Comparison of ENCODE assay signal across 32 mouse cellular contexts in the genomic region with DNA sequence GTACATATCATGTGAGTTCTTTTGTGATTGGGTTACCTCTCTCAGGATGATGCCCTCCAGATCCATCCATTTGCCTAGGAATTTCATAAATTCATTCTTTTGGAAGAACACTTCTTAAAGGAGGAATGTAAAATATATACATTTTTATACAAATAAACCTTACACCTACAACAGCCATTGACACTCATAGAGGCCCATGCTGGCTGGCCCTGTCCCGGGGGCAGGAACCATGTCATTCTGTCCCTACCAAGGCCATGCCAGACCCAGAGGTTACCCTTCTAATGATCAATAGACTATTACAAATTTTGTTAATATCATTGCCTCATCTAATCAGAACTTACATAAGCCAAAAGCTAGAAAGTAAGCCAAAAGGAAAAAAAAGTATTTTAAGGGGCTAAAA. TPM values are rescaled to one million over a fixed set of nuclear protein-coding genes. Genes with fewer than 3 reads are reported as not detected.
"Had no signal": no experiment of that assay in that cellular context is flagged by ENCODE, and none has a peak within 500 bp of the region (broad histone marks: within the 10 kb centered on the region; RNA-seq: fewer than 3 reads in every experiment).

No protein-coding gene starts in this region.

- H3K4me3 ChIP-seq: left cerebral cortex, adult 2 months; limb, embryonic 12.5 days; limb, embryonic 13.5 days; limb, embryonic 15.5 days; liver, embryonic 12.5 days; liver, embryonic 13.5 days; liver, embryonic 15.5 days; lung, embryonic 15.5 days; megakaryocyte, embryonic 14.5 days; midbrain, embryonic 10.5 days; midbrain, embryonic 12.5 days; midbrain, embryonic 13.5 days; midbrain, embryonic 15.5 days; myocyte; neural tube, embryonic 12.5 days had no signal

- ATAC-seq: liver, embryonic 12.5 days; liver, postnatal 0 days; lung, postnatal 0 days; midbrain, embryonic 13.5 days; midbrain, embryonic 15.5 days had no signal

- H3K27me3 ChIP-seq: limb, embryonic 12.5 days; limb, embryonic 13.5 days; limb, embryonic 15.5 days; liver, embryonic 12.5 days; liver, embryonic 13.5 days; liver, embryonic 15.5 days; lung, embryonic 15.5 days; midbrain, embryonic 12.5 days; midbrain, embryonic 13.5 days; midbrain, embryonic 15.5 days; neural tube, embryonic 12.5 days had no signal

- H3K9me3 ChIP-seq: limb, embryonic 12.5 days; limb, embryonic 13.5 days; limb, embryonic 15.5 days; liver, embryonic 12.5 days; liver, embryonic 13.5 days; liver, embryonic 15.5 days; lung, embryonic 15.5 days; megakaryocyte, embryonic 14.5 days; midbrain, embryonic 10.5 days; midbrain, embryonic 12.5 days; midbrain, embryonic 13.5 days; midbrain, embryonic 15.5 days; neural tube, embryonic 12.5 days had no signal

- H3K36me3 ChIP-seq: limb, embryonic 12.5 days; limb, embryonic 13.5 days; limb, embryonic 15.5 days; liver, embryonic 12.5 days; liver, embryonic 13.5 days; liver, embryonic 15.5 days; lung, embryonic 15.5 days; midbrain, embryonic 10.5 days; midbrain, embryonic 12.5 days; midbrain, embryonic 13.5 days; midbrain, embryonic 15.5 days; neural tube, embryonic 12.5 days had no signal

- H3K9ac ChIP-seq: limb, embryonic 12.5 days; limb, embryonic 13.5 days; limb, embryonic 15.5 days; liver, embryonic 12.5 days; liver, embryonic 13.5 days; liver, embryonic 14.5 days; liver, embryonic 15.5 days; liver, postnatal 0 days; lung, embryonic 14.5 days; lung, embryonic 15.5 days; midbrain, embryonic 12.5 days; midbrain, embryonic 13.5 days; midbrain, embryonic 15.5 days; neural tube, embryonic 12.5 days had no signal

- H3K4me1 ChIP-seq: liver, embryonic 12.5 days; liver, embryonic 13.5 days; liver, embryonic 15.5 days; megakaryocyte, embryonic 14.5 days; midbrain, embryonic 13.5 days; midbrain, embryonic 15.5 days had no signal

- DNase-seq: left cerebral cortex, postnatal 4 days; liver; liver, embryonic 13.5 days; liver, postnatal 0 days; lung, adult 18-20 months; lung, adult 2 months; lung, embryonic 14.5 days; lung, postnatal 10 days; lung, postnatal 14 days; lung, postnatal 36 days; lung, postnatal 4 days; midbrain, embryonic 14.5 days had no signal

- H3K27ac ChIP-seq: left cerebral cortex, adult 2 months; limb, embryonic 12.5 days; limb, embryonic 13.5 days; limb, embryonic 15.5 days; liver, embryonic 12.5 days; liver, embryonic 13.5 days; liver, embryonic 14.5 days; liver, embryonic 15.5 days; lung, embryonic 15.5 days; macrophage; midbrain, embryonic 10.5 days; midbrain, embryonic 12.5 days; midbrain, embryonic 13.5 days; midbrain, embryonic 15.5 days; neural tube, embryonic 12.5 days had no signal

- H3K4me2 ChIP-seq: limb, embryonic 12.5 days; limb, embryonic 13.5 days; limb, embryonic 15.5 days; liver, embryonic 11.5 days; liver, embryonic 12.5 days; liver, embryonic 13.5 days; liver, embryonic 15.5 days; lung, embryonic 14.5 days; lung, embryonic 15.5 days; midbrain, embryonic 12.5 days; midbrain, embryonic 13.5 days; midbrain, embryonic 15.5 days; neural tube, embryonic 12.5 days had no signal

RNA-seq across cellular contexts. Expression of a gene that starts 49.9 kb away (rescaled TPM):
- total RNA-seq: megakaryocyte-erythroid progenitor cell, adult 5-6 weeks; monocyte, adult 5-6 weeks had no signal
